Mouse (Mus musculus) myocyte (in vitro differentiated cells): ENCODE data around the gene Cpne5.

Experiments
- E2F4 ChIP-seq: IDR thresholded peaks from one replicate; pipeline ENCODE4 v1.6.1; 2011; ENCODE audit warnings: mild to moderate bottlenecking, control low read depth, moderate library complexity; ENCODE audit not compliant: insufficient read depth
- MAX ChIP-seq: IDR thresholded peaks from one replicate; pipeline ENCODE4 v1.6.1; 2011; ENCODE audit warnings: low read depth, mild to moderate bottlenecking, control low read depth
- MYOD1 ChIP-seq, 3 experiments: IDR thresholded peaks; one replicate each; pipeline ENCODE4 v1.6.1; 2011; ENCODE audit warnings: control low read depth in 2 of 3, low read depth in 2 of 3, mild to moderate bottlenecking in 2 of 3, moderate library complexity in 1 of 3; ENCODE audit not compliant: insufficient read length in 2 of 3, control insufficient read depth in 1 of 3
- MYOG ChIP-seq, 3 experiments: IDR thresholded peaks; one replicate each; pipeline ENCODE4 v1.6.1; 2011; ENCODE audit warnings: control low read depth in 2 of 3, low read depth in 2 of 3, mild to moderate bottlenecking in 2 of 3; ENCODE audit not compliant: insufficient read length in 2 of 3, control insufficient read depth in 1 of 3, insufficient read depth in 1 of 3
- POLR2A ChIP-seq: IDR thresholded peaks from one replicate; pipeline ENCODE4 v1.6.1; 2011; ENCODE audit warnings: low read depth, mild to moderate bottlenecking, control low read depth, moderate library complexity; ENCODE audit not compliant: insufficient read length
- POLR2AphosphoS2 ChIP-seq: IDR thresholded peaks from one replicate; pipeline ENCODE4 v1.6.1; 2011; ENCODE audit warnings: low read depth, control low read depth; ENCODE audit not compliant: insufficient read length
- REST ChIP-seq: IDR thresholded peaks from one replicate; pipeline ENCODE4 v1.6.1; 2011; ENCODE audit warnings: mild to moderate bottlenecking, control low read depth, moderate library complexity; ENCODE audit not compliant: insufficient read depth, insufficient read length
- SRF ChIP-seq: IDR thresholded peaks from one replicate; pipeline ENCODE4 v1.6.1; 2011; ENCODE audit warnings: low read depth; ENCODE audit not compliant: control insufficient read depth, insufficient read length
- TCF12 ChIP-seq: IDR thresholded peaks from one replicate; pipeline ENCODE4 v1.6.1; 2011; ENCODE audit warnings: mild to moderate bottlenecking, control low read depth; ENCODE audit not compliant: poor library complexity, insufficient read depth, severe bottlenecking
- TCF3 ChIP-seq: IDR thresholded peaks from one replicate; pipeline ENCODE4 v1.6.1; 2011; ENCODE audit warnings: low read depth, control low read depth; ENCODE audit not compliant: insufficient read length
- USF1 ChIP-seq: IDR thresholded peaks from one replicate; pipeline ENCODE4 v1.6.1; 2011; ENCODE audit warnings: low read depth, mild to moderate bottlenecking, control low read depth, moderate library complexity

DNA sequence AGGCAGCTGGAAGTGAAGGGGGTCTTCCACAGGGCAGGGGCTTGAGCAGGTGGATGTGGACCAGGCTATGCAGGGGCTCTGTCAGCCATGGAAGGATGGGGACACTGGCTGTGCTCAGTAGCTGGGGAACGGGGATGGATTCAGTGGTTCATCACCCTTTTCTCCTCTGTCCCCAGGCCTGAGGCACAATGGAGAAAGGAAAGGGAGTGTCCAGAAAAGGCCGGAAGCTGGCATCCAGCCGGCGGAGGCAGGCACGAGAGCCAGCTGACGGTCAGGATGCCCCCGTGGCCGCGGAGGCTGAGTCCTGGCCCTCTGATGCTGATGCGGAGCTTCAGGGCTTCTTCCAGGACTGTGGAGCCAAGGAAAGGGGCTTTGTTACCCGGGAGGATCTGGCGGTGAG, 117.3 kb downstream of the Cpne5 start:
- TF ChIP-seq POLR2A (no peak), POLR2AphosphoS2 (no peak), TCF12 (no peak), E2F4 (no peak), REST (no peak), MYOD1 (IDR thresholded peaks at IDR 0.05; ENCODE audit: control insufficient read depth in 1 of 3, insufficient read length in 2 of 3, low read depth in 2 of 3) (no peak), USF1 (no peak), MAX (no peak), SRF (no peak), TCF3 (no peak), MYOG (IDR thresholded peaks at IDR 0.05; ENCODE audit: control insufficient read depth in 1 of 3, insufficient read depth in 1 of 3, insufficient read length in 2 of 3, low read depth in 2 of 3) (no peak)
